ENCODE assay signal across 8 mouse cellular contexts in genomic region chr11:79992035-79992591, GRCm38 (mm10). TPM values are rescaled to one million over a fixed set of nuclear protein-coding genes. Genes with fewer than 3 reads are reported as not detected.
DNase-seq lines count a peak whose midpoint lies in the region; ATAC-seq and TF ChIP-seq lines count a peak whose summit lies in the region.

No protein-coding gene starts in this region.

- no peak for TF ChIP-seq EP300 in stomach, postnatal 0 days (optimal IDR thresholded peaks at IDR 0.05)

- H3K27me3 ChIP-seq in thymus, adult 2 months (ENCODE audit: control insufficient read depth, insufficient read depth, low read length) = no peaks in the 10 kb centered on the region
- no peaks in the 10 kb centered on the region for H3K27me3 ChIP-seq in liver, adult 2 months (ENCODE audit: control insufficient read depth, insufficient read depth, low read length)
- H3K27me3 ChIP-seq in stomach, postnatal 0 days (ENCODE audit: control insufficient read depth, insufficient read depth, low read length) = no peaks in the 10 kb centered on the region

- 22% methylated on average over 21 of the region's 21 CpGs for WGBS in thymus, adult 2 months
- WGBS in liver, adult 2 months = 22% methylated on average over 21 of the region's 21 CpGs
- WGBS in stomach, postnatal 0 days = 19% methylated on average over 20 of the region's 21 CpGs

- no peaks in the 10 kb centered on the region for H3K9me3 ChIP-seq in stomach, postnatal 0 days (ENCODE audit: control insufficient read depth, low read length)

- TF ChIP-seq CTCF in thymus, adult 2 months (IDR thresholded peaks at IDR 0.05; ENCODE audit: borderline replicate concordance, control insufficient read depth, extremely low read depth, insufficient read depth, low read length, poor library complexity) = no peak
- TF ChIP-seq CTCF in liver, adult 2 months (IDR thresholded peaks at IDR 0.05; ENCODE audit: low read depth, low read length) = no peak
- no peak for TF ChIP-seq CTCF in stomach, postnatal 0 days (IDR thresholded peaks at IDR 0.05; ENCODE audit: low read depth)

- peak overlapping the region; percentile 99 for H3K4me3 ChIP-seq in thymus, adult 2 months (ENCODE audit: control insufficient read depth, insufficient read depth, low read length)
- H3K4me3 ChIP-seq in liver, adult 2 months (ENCODE audit: insufficient read depth, low read depth, low read length) = peak overlapping the region; percentile 86
- peak overlapping the region; percentile 94 for H3K4me3 ChIP-seq in stomach, postnatal 0 days (ENCODE audit: low read depth, low read length)

- peak overlapping the region; percentile 73 for H3K9ac ChIP-seq in liver, adult 2 months (ENCODE audit: low read depth, low read length)
- H3K9ac ChIP-seq in stomach, postnatal 0 days (ENCODE audit: low read length) = peak overlapping the region; percentile 79

- peak overlapping the region; percentile 62 for H3K4me2 ChIP-seq in stomach, postnatal 0 days (replicated peaks; ENCODE audit: low read depth)

- intact Hi-C loops in left cerebral cortex, postnatal 25 days (cut with DNase I) = no loop called here

- H3K4me1 ChIP-seq in thymus, adult 2 months (replicated peaks; ENCODE audit: control insufficient read depth, insufficient read depth, low read length) = no peaks in the 10 kb centered on the region; the same call in 1 of the 2 replicates
- no peaks in the 10 kb centered on the region; the same call in 1 of the 2 replicates for H3K4me1 ChIP-seq in liver, adult 2 months (ENCODE audit: control insufficient read depth, insufficient read depth, low read length)
- H3K4me1 ChIP-seq in stomach, postnatal 0 days (replicated peaks; ENCODE audit: control insufficient read depth, insufficient read depth) = no peaks in the 10 kb centered on the region

- H3K27ac ChIP-seq in thymus, adult 2 months (ENCODE audit: control insufficient read depth, insufficient read depth, low read length) = no peak overlapping the region
- H3K27ac ChIP-seq in liver, adult 2 months (replicated peaks; ENCODE audit: insufficient read depth, low read depth, low read length) = no peak overlapping the region
- H3K27ac ChIP-seq in stomach, postnatal 0 days (replicated peaks) = peak overlapping the region; percentile 81

- H3K36me3 ChIP-seq in thymus, adult 2 months (ENCODE audit: control insufficient read depth, insufficient read depth, low read length) = peaks cover 4% of the 10 kb centered on the region; the same call in 1 of the 2 replicates
- H3K36me3 ChIP-seq in liver, adult 2 months (ENCODE audit: control insufficient read depth, insufficient read depth, low read length) = peaks cover 4% of the 10 kb centered on the region; the same call in 1 of the 2 replicates
- H3K36me3 ChIP-seq in stomach, postnatal 0 days (ENCODE audit: control insufficient read depth, insufficient read depth, low read length) = no peaks in the 10 kb centered on the region

- DNase-seq in adrenal gland, postnatal 36 days = peak; percentile 51 to 55
- no peak for DNase-seq in adrenal gland, adult 8-10 months
- no peak for DNase-seq in thymus, adult 2 months
- DNase-seq in thymus, postnatal 10 days (ENCODE audit: low spot score in 2 of 2) = no peak
- DNase-seq in liver, adult 2 months (ENCODE audit: extremely low read depth, low read depth, low spot score) = peak; percentile 16
- DNase-seq in stomach, postnatal 0 days (ENCODE audit: low spot score) = no peak
- DNase-seq in left cerebral cortex, postnatal 25 days (ENCODE audit: low spot score in 2 of 2) = no peak
- DNase-seq in kidney, postnatal 14 days = no peak

- peaks cover 8% of the 10 kb centered on the region; the same call in 1 of the 2 replicates for H3K79me2 ChIP-seq in liver, adult 2 months (ENCODE audit: control insufficient read depth, insufficient read depth, low read length)

- ATAC-seq in stomach, postnatal 0 days (ENCODE audit: low FRiP score, low TSS enrichment) = no peak

- TF ChIP-seq POLR2A in thymus, adult 2 months (IDR thresholded peaks at IDR 0.05; ENCODE audit: control insufficient read depth, extremely low read depth, insufficient read depth, low read length, poor library complexity) = no peak
- no peak for TF ChIP-seq POLR2A in liver, adult 2 months (IDR thresholded peaks at IDR 0.05; ENCODE audit: extremely low read depth, insufficient read depth, low read length)

RNA-seq across cellular contexts. Expression of gene Suz12, which starts 0.8 kb away (rescaled TPM):
- total RNA-seq in adrenal gland, postnatal 36 days (2021) = 10 to 100 TPM; 44.1 to 56.8 TPM
- 10 to 100 TPM; 42.8 to 53.9 (median 47.1) TPM for total RNA-seq in adrenal gland, adult 8-10 months (2022)
- 14.7 and 17.3 TPM in 2 replicates for polyA plus RNA-seq in thymus, adult 2 months (2012; rRNA removed)
- total RNA-seq in liver, adult 2 months (2014; rRNA removed) = 14.5 and 17.1 TPM in 2 replicates
- polyA plus RNA-seq in liver, adult 2 months (2012; rRNA removed) = 2.5 and 2.7 TPM in 2 replicates
- polyA plus RNA-seq in stomach, postnatal 0 days (2015; fragmentation: Nextera tagmentation; extraction: Ambion mirVana) = 7.9 and 8.4 TPM in 2 replicates
- total RNA-seq in left cerebral cortex, postnatal 25 days (2021) = 10 to 100 TPM; 35.2 to 41.2 TPM

RNA-seq across cellular contexts. Expression of gene Utp6, which starts 29.9 kb away (rescaled TPM):
- 10 to 100 TPM; 39.8 to 41.7 TPM for total RNA-seq in adrenal gland, postnatal 36 days (2021)
- total RNA-seq in adrenal gland, adult 8-10 months (2022) = 10 to 100 TPM; 39.0 to 50.4 (median 46.1) TPM
- 7.8 and 8.2 TPM in 2 replicates for polyA plus RNA-seq in thymus, adult 2 months (2012; rRNA removed)
- 21.5 and 26.6 TPM in 2 replicates for total RNA-seq in liver, adult 2 months (2014; rRNA removed)
- 4.2 and 5.2 TPM in 2 replicates for polyA plus RNA-seq in liver, adult 2 months (2012; rRNA removed)
- polyA plus RNA-seq in stomach, postnatal 0 days (2015; fragmentation: Nextera tagmentation; extraction: Ambion mirVana) = 25.5 and 26.2 TPM in 2 replicates
- total RNA-seq in left cerebral cortex, postnatal 25 days (2021) = 10 to 100 TPM; 25.3 to 32.0 TPM

Comparison
In these comparisons a context has a peak if more than half of its experiments do, and no peak if none do; other contexts are left out.
1. DNase-seq: peak in adrenal gland, postnatal 36 days (2 of 2) and liver, adult 2 months (single experiment); none in adrenal gland, adult 8-10 months (single experiment), thymus, adult 2 months (single experiment), thymus, postnatal 10 days (0 of 2), stomach, postnatal 0 days (single experiment), left cerebral cortex, postnatal 25 days (0 of 2) and kidney, postnatal 14 days (single experiment).
2. Peak in every context shown above with its lines, with median percentiles within 50 percentile points of each other: H3K4me3 ChIP-seq.